Mouse (Mus musculus): ENCODE measurements at regions not wholly inside any gene's neighbourhood (a gene's known extent, or its start where the extent isn't known, plus 50 kb on each side); places are given as distances from the start of the nearest gene placed in this dataset.

- ATAC-seq (ENCODE audit: insufficient read depth): no peak
- TF ChIP-seq CTCF (IDR thresholded peaks at IDR 0.05; ENCODE audit: low read depth): no peak
- Histone ChIP-seq H3K36me3 (ENCODE audit: insufficient read depth) (no peaks in the 10 kb centered on the region), H3K27me3 (ENCODE audit: insufficient read depth, low read length) (no peaks in the 10 kb centered on the region), H3K4me3 (ENCODE audit: low read depth, low read length) (no peak overlapping the region), H3K9me3 (ENCODE audit: low read depth, low read length) (no peaks in the 10 kb centered on the region), H3K4me1 (ENCODE audit: insufficient read depth) (no peaks in the 10 kb centered on the region), H3K4me2 (no peak overlapping the region), H3K9ac (no peak overlapping the region), H3K27ac (ENCODE audit: low read depth) (no peak overlapping the region)
- 71% methylated on average over 6 of the region's 6 CpGs for WGBS
- DNase-seq: no peak
Measured at GRCm38 (mm10) chr8:90011682-90012409, 336.3 kb downstream of the Tox3 start.

- H3K4me3 ChIP-seq (ENCODE audit: low read depth, low read length): no peak overlapping the region
- DNase-seq: no peak
- no peaks in the 10 kb centered on the region for H3K4me1 ChIP-seq (ENCODE audit: insufficient read depth)
- no peaks in the 10 kb centered on the region for H3K27me3 ChIP-seq (ENCODE audit: insufficient read depth, low read length)
- no peak for TF ChIP-seq CTCF (IDR thresholded peaks at IDR 0.05; ENCODE audit: low read depth)
- 59% methylated on average over 1 of the region's 1 CpGs for WGBS
- no peaks in the 10 kb centered on the region for H3K36me3 ChIP-seq (ENCODE audit: insufficient read depth)
- H3K27ac ChIP-seq (ENCODE audit: low read depth): no peak overlapping the region
- H3K9me3 ChIP-seq (ENCODE audit: low read depth, low read length): no peaks in the 10 kb centered on the region
- no peak overlapping the region for H3K4me2 ChIP-seq
- no peak overlapping the region for H3K9ac ChIP-seq
- ATAC-seq (ENCODE audit: insufficient read depth): no peak
Measured at GRCm38 (mm10) chr8:90009431-90009830, 338.7 kb downstream of the Tox3 start.

GRCm38 (mm10) chr8:90000899-90001640 lies 347.1 kb downstream of the Tox3 start:
- no peaks in the 10 kb centered on the region for H3K27me3 ChIP-seq (ENCODE audit: insufficient read depth, low read length)
- H3K27ac ChIP-seq (ENCODE audit: low read depth): no peak overlapping the region
- peak; percentile 96 for TF ChIP-seq CTCF (IDR thresholded peaks at IDR 0.05; ENCODE audit: low read depth)
- no peaks in the 10 kb centered on the region for H3K36me3 ChIP-seq (ENCODE audit: insufficient read depth)
- WGBS: 39% methylated on average over 15 of the region's 15 CpGs
- no peak overlapping the region for H3K4me3 ChIP-seq (ENCODE audit: low read depth, low read length)
- H3K4me2 ChIP-seq: no peak overlapping the region
- ATAC-seq (ENCODE audit: insufficient read depth) (peak; percentile 28; the same call in 1 of the 2 replicates), DNase-seq (peak; percentile 95)
- no peaks in the 10 kb centered on the region for H3K9me3 ChIP-seq (ENCODE audit: low read depth, low read length)
- no peak overlapping the region for H3K9ac ChIP-seq
- H3K4me1 ChIP-seq (ENCODE audit: insufficient read depth): no peaks in the 10 kb centered on the region

GRCm38 (mm10) chr8:89993743-89994142 lies 354.4 kb downstream of the Tox3 start:
- ATAC-seq (ENCODE audit: insufficient read depth) (no peak), DNase-seq (no peak)
- 76% methylated on average over 4 of the region's 4 CpGs for WGBS
- Histone ChIP-seq H3K9ac (no peak overlapping the region), H3K4me1 (ENCODE audit: insufficient read depth) (no peaks in the 10 kb centered on the region), H3K27me3 (ENCODE audit: insufficient read depth, low read length) (no peaks in the 10 kb centered on the region), H3K27ac (ENCODE audit: low read depth) (no peak overlapping the region), H3K4me2 (no peak overlapping the region), H3K9me3 (ENCODE audit: low read depth, low read length) (no peaks in the 10 kb centered on the region), H3K36me3 (ENCODE audit: insufficient read depth) (no peaks in the 10 kb centered on the region), H3K4me3 (ENCODE audit: low read depth, low read length) (no peak overlapping the region)
- TF ChIP-seq CTCF (IDR thresholded peaks at IDR 0.05; ENCODE audit: low read depth): no peak

- ATAC-seq (ENCODE audit: insufficient read depth): no peak
Measured at GRCm38 (mm10) chr8:89983859-89984258, 364.3 kb downstream of the Tox3 start.

GRCm38 (mm10) chr8:89982551-89982950 lies 365.6 kb downstream of the Tox3 start:
- no peaks in the 10 kb centered on the region for H3K4me1 ChIP-seq (ENCODE audit: insufficient read depth)
- whole genome bisulfite sequencing: 78% methylated on average over 2 of the region's 2 CpGs

More at GRCm38 (mm10) chr8:89983859-89984258, 364.3 kb downstream of the Tox3 start:
- H3K4me1 ChIP-seq (ENCODE audit: insufficient read depth): no peaks in the 10 kb centered on the region
- no peaks in the 10 kb centered on the region for H3K36me3 ChIP-seq (ENCODE audit: insufficient read depth)
- DNase-seq: no peak
- H3K4me3 ChIP-seq (ENCODE audit: low read depth, low read length): no peak overlapping the region
- H3K4me2 ChIP-seq: no peak overlapping the region
- H3K9ac ChIP-seq: no peak overlapping the region
- H3K27me3 ChIP-seq (ENCODE audit: insufficient read depth, low read length): no peaks in the 10 kb centered on the region
- 78% methylated on average over 2 of the region's 2 CpGs for WGBS
- no peaks in the 10 kb centered on the region for H3K9me3 ChIP-seq (ENCODE audit: low read depth, low read length)
- TF ChIP-seq CTCF (IDR thresholded peaks at IDR 0.05; ENCODE audit: low read depth): 0 out of 2 replicates have a peak, but pooled peaks have one; percentile 22
- H3K27ac ChIP-seq (ENCODE audit: low read depth): no peak overlapping the region

GRCm38 (mm10) chr8:89981320-89981719 lies 366.8 kb downstream of the Tox3 start:
- Histone ChIP-seq H3K36me3 (ENCODE audit: insufficient read depth) (no peaks in the 10 kb centered on the region), H3K9me3 (ENCODE audit: low read depth, low read length) (no peaks in the 10 kb centered on the region), H3K27me3 (ENCODE audit: insufficient read depth, low read length) (no peaks in the 10 kb centered on the region), H3K4me3 (ENCODE audit: low read depth, low read length) (no peak overlapping the region), H3K4me1 (ENCODE audit: insufficient read depth) (no peaks in the 10 kb centered on the region), H3K27ac (ENCODE audit: low read depth) (no peak overlapping the region), H3K4me2 (no peak overlapping the region), H3K9ac (no peak overlapping the region)
- TF ChIP-seq CTCF (IDR thresholded peaks at IDR 0.05; ENCODE audit: low read depth): no peak
- ATAC-seq (ENCODE audit: insufficient read depth) (no peak), DNase-seq (no peak)
- 70% methylated on average over 2 of the region's 2 CpGs for WGBS

More at GRCm38 (mm10) chr8:89982551-89982950, 365.6 kb downstream of the Tox3 start:
- no peak overlapping the region for H3K9ac ChIP-seq
- no peaks in the 10 kb centered on the region for H3K9me3 ChIP-seq (ENCODE audit: low read depth, low read length)
- no peaks in the 10 kb centered on the region for H3K36me3 ChIP-seq (ENCODE audit: insufficient read depth)
- no peak for TF ChIP-seq CTCF (IDR thresholded peaks at IDR 0.05; ENCODE audit: low read depth)
- no peaks in the 10 kb centered on the region for H3K27me3 ChIP-seq (ENCODE audit: insufficient read depth, low read length)
- H3K27ac ChIP-seq (ENCODE audit: low read depth): no peak overlapping the region
- H3K4me2 ChIP-seq: no peak overlapping the region
- no peak for ATAC-seq (ENCODE audit: insufficient read depth)
- no peak for DNase-seq
- no peak overlapping the region for H3K4me3 ChIP-seq (ENCODE audit: low read depth, low read length)
